Mouse (Mus musculus) limb, embryonic 11.5 days (tissue): ENCODE measurements around the gene Spryd3. TPM values are rescaled to one million over a fixed set of nuclear protein-coding genes. Genes with fewer than 3 reads are reported as not detected.
"Not testable (repeated sequence)": the region's sequence is repeated elsewhere in the genome, so short reads cannot be mapped to it uniquely, and the experiment has no call there.

Experiments used
- ATAC-seq: fragments of 200-750 bp; cut with Nextera tagmentation; 2 replicates; pipeline ENCODE4 v1.8.0; 2017; ENCODE audit warnings: low read depth; ENCODE audit not compliant: insufficient number of reproducible peaks, low FRiP score, low TSS enrichment
- DNase-seq: peaks from one replicate; pipeline ENCODE4 v3.0.0-alpha.2; 2015; ENCODE audit warnings: low spot score
- H3K27ac ChIP-seq: fragments of 300-500 bp; sonication (generic); replicated peaks from 2 replicates; pipeline ENCODE4 v1.5.1; 2014; ENCODE audit warnings: low read depth, mild to moderate bottlenecking, low read length
- H3K27me3 ChIP-seq: fragments of 300-500 bp; sonication (generic); 2 replicates; pipeline ENCODE4 v1.6.1; 2014; ENCODE audit warnings: mild to moderate bottlenecking, low read length, mixed read lengths; ENCODE audit not compliant: control insufficient read depth, insufficient read depth
- H3K36me3 ChIP-seq: fragments of 300-500 bp; sonication (generic); 2 replicates; pipeline ENCODE4 v1.6.1; 2014; ENCODE audit warnings: mild to moderate bottlenecking, low read length, moderate library complexity, mixed read lengths; ENCODE audit not compliant: control insufficient read depth, insufficient read depth
- H3K4me1 ChIP-seq: fragments of 300-500 bp; sonication (generic); 2 replicates; pipeline ENCODE4 v1.6.1; 2014; ENCODE audit warnings: low read length, mixed read lengths; ENCODE audit not compliant: control insufficient read depth, insufficient read depth
- H3K4me2 ChIP-seq: fragments of 300-500 bp; sonication (generic); 2 replicates; pipeline ENCODE4 v1.6.1; 2014; ENCODE audit warnings: low read depth, mild to moderate bottlenecking, moderate library complexity; ENCODE audit not compliant: severe bottlenecking
- H3K4me3 ChIP-seq: fragments of 300-500 bp; sonication (generic); 2 replicates; pipeline ENCODE4 v1.5.1; 2014; ENCODE audit warnings: low read depth, low read length
- H3K9ac ChIP-seq: fragments of 300-500 bp; sonication (generic); 2 replicates; pipeline ENCODE4 v1.6.1; 2014; ENCODE audit warnings: mild to moderate bottlenecking, low read length
- H3K9me3 ChIP-seq: fragments of 300-500 bp; sonication (generic); 2 replicates; pipeline ENCODE4 v1.6.1; 2016; ENCODE audit warnings: low read length; ENCODE audit not compliant: control insufficient read depth
- WGBS: fragments of 180-500 bp; shearing (Covaris S2); extraction: QIAGEN DNeasy Blood & Tissue Kit; methylation state at CpG from one replicate; pipeline ENCODE4 v1.1.7; 2014; 5-methylcytosine and 5-hydroxymethylcytosine counted together
- polyA plus RNA-seq: library from polyadenylated mRNA; unstranded; fragments of >200 nt; fragmentation: Nextera tagmentation; extraction: Ambion mirVana; gene quantifications from 2 replicates; pipeline ENCODE4 v1.2.1, GENCODE M21; 2014

Gene Spryd3
- polyA plus RNA-seq, 1 experiment from 2014 or later = 7.2 TPM

GRCm38 (mm10) chr15:102092222-102092621 is 43.8 kb downstream of the Spryd3 start:
- no peak overlapping the region for H3K9ac ChIP-seq

DNA sequence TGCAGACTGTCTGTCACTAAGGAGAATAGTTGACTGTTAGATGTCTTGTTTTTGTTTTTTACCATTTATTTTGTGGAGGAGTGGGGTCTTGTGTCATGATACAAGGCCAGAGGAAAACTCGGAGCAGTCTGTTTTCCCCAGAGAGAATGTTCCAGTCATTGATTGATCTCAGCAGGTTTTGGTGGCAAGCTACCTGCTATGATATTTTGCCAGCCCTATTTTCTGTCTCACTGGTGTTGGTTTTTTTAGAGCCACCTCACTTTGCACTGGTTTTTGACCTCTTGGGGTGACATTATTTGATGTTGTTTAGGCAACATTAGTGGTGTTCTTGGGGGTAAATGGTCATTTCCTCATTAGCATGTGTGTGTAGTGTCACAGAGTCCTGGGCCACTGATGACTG is 44.3 kb downstream of the Spryd3 start:
- peaks cover 57% of the 10 kb centered on the region for H3K36me3 ChIP-seq
- no peak overlapping the region for H3K9ac ChIP-seq
- no peaks in the 10 kb centered on the region for H3K4me1 ChIP-seq
- no peaks in the 10 kb centered on the region for H3K27me3 ChIP-seq
- DNase-seq = no peak
- WGBS = 79% methylated on average over 1 of the region's 1 CpGs
- H3K9me3 ChIP-seq = no peaks in the 10 kb centered on the region
- H3K27ac ChIP-seq = no peak overlapping the region
- H3K4me2 ChIP-seq = no peak overlapping the region
- ATAC-seq = no peak
- H3K4me3 ChIP-seq = no peak overlapping the region

More at GRCm38 (mm10) chr15:102092222-102092621, 43.8 kb downstream of the Spryd3 start:
- peaks cover 54% of the 10 kb centered on the region for H3K36me3 ChIP-seq
- H3K4me1 ChIP-seq = no peaks in the 10 kb centered on the region
- 91% methylated on average over 4 of the region's 4 CpGs for WGBS
- H3K4me2 ChIP-seq = no peak overlapping the region
- DNase-seq = no peak
- no peaks in the 10 kb centered on the region for H3K27me3 ChIP-seq
- H3K9me3 ChIP-seq = no peaks in the 10 kb centered on the region
- H3K4me3 ChIP-seq = no peak overlapping the region
- no peak overlapping the region for H3K27ac ChIP-seq
- no peak for ATAC-seq

DNA sequence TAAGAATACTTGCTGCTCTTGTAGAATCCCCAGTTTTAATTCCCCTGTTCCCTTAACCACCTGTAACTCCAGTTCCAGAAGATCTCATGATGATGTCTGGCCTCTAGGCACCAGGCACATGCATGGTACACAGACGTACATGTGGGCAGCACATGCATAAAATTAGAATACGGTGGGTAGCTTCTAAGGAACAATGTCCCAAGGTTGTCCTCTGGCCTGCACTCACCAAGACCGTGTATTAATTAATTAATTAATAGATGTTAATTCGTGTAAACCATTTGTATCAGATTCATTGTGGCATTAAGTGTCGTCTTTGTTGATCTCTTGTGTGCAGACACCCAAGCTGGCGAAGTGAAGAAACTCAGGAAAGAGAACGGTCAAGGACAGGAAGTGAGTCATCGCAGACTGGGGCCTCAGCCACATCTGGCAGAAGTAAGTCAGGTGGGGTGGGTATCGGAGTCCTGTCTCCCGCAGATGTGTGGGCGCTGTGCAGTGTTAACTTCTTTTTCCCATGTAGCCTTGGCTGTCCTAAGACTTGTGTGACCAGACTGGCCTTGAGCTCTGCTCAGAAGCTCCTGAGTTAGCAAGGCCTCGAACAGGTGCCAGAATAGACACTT is 44.9 kb downstream of the Spryd3 start:
- no peaks in the 10 kb centered on the region for H3K9me3 ChIP-seq
- H3K36me3 ChIP-seq = peaks cover 55% of the 10 kb centered on the region
- H3K27me3 ChIP-seq = no peaks in the 10 kb centered on the region
- no peak overlapping the region for H3K9ac ChIP-seq
- H3K4me3 ChIP-seq = no peak overlapping the region
- no peak for ATAC-seq
- no peak for DNase-seq
- no peak overlapping the region for H3K4me2 ChIP-seq
- no peaks in the 10 kb centered on the region for H3K4me1 ChIP-seq
- no peak overlapping the region for H3K27ac ChIP-seq
- 84% methylated on average over 12 of the region's 12 CpGs for WGBS

DNA sequence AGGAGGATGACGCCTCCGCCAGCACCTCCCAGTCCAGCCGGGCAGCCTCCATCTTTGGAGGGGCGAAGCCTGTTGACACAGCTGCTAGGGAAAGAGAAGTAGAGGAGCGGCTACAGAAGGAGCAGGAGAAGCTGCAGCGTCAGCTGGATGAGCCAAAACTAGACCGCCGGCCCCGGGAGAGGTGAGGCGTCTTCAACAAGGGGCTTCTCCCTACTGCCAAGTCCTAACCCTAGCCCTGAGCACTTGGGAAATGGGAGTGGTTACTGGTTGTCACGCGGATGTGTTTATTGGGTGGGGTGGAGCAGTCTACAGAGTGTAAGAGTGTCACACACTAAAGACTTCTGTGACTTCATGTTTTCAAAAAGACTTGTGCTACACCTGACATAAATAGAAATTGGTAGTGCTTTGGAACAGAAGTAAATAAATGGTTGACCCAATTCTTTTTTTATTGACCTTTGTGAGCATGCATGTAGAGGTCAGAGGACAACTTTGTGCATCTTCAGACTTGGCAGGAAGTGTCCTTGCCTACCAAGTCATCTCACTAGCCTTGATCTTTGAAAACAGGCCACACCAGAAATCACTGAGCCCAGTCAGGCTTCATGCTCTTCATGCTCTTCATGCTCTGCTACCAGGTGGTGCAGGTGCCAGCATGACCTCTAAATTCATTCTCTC is 46.0 kb downstream of the Spryd3 start:
- H3K36me3 ChIP-seq = peaks cover 48% of the 10 kb centered on the region
- H3K9ac ChIP-seq = no peak overlapping the region
- no peak for DNase-seq
- ATAC-seq = no peak
- no peak overlapping the region for H3K27ac ChIP-seq
- H3K9me3 ChIP-seq = no peaks in the 10 kb centered on the region
- no peak overlapping the region for H3K4me3 ChIP-seq
- no peaks in the 10 kb centered on the region for H3K4me1 ChIP-seq
- H3K27me3 ChIP-seq = no peaks in the 10 kb centered on the region
- no peak overlapping the region for H3K4me2 ChIP-seq
- WGBS = 88% methylated on average over 12 of the region's 12 CpGs

DNA sequence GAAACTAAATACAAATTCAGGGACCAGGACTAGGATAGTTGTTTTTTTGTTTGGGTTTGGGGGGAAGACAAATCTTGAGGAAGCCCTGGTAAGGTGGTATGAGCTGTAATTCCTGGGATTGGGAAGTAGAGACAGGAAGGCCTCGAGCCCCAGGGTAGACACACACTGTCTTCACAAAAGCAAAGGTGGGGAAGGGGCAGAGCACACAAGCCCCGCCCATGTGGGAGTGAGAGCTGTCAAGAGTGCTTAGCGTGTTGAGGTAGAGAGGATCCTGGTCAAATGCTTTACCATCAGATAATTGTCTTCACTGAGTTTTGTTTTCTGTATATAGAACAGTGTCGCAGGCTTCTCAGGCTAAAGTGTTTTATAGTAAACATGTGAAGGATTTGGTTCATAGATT is 53.0 kb downstream of the Spryd3 start:
- Histone ChIP-seq H3K4me1 (no peaks in the 10 kb centered on the region), H3K36me3 (peaks cover 17% of the 10 kb centered on the region), H3K9ac (no peak overlapping the region), H3K4me3 (no peak overlapping the region), H3K27me3 (no peaks in the 10 kb centered on the region), H3K27ac (no peak overlapping the region), H3K9me3 (no peaks in the 10 kb centered on the region), H3K4me2 (no peak overlapping the region)
- 90% methylated on average over 4 of the region's 4 CpGs for WGBS
- ATAC-seq (no peak), DNase-seq (no peak)

DNA sequence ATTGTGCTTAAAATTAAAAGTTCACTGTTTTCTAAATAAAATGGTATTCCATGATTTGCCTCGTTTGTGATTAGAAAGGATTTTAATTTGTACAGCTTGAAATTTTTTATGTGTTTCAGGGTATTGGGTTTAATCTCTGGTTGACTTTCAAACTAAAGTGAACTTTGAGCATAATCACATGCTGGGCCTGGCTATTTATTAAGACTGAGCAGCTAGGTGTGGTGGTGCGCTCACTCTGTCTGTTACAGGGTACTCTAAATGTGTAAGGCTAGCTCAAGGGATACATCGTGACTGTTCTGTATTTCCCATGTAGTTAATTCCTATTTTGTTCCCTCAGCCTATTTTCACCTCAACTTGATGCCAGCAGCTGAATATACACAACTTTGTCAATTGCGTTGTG is 53.9 kb downstream of the Spryd3 start:
- no peak for DNase-seq
- H3K27me3 ChIP-seq = no peaks in the 10 kb centered on the region
- ATAC-seq = no peak
- H3K9me3 ChIP-seq = no peaks in the 10 kb centered on the region
- H3K4me1 ChIP-seq = no peaks in the 10 kb centered on the region
- H3K27ac ChIP-seq = no peak overlapping the region
- H3K4me3 ChIP-seq = no peak overlapping the region
- 92% methylated on average over 4 of the region's 4 CpGs for WGBS
- peaks cover 17% of the 10 kb centered on the region for H3K36me3 ChIP-seq
- H3K4me2 ChIP-seq = no peak overlapping the region
- no peak overlapping the region for H3K9ac ChIP-seq

DNA sequence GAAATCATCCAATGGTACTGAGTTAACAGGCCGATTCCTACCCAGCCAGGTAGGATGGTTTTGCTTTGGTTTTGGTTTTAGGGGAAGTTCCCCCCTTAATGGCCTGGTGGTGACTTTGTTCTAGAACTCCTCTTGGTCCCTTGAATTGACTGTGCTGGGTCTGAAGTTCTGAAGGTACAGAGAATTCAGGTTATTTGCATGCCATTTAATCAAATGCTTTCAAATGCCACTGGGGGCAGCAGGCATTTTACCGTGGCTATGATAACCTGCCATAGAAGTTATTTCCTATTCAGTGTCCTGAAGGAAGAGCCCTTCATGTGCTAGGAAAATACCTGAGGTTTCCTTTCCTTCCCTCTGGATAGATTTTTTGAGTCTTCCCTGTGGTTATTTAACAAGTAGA is 55.6 kb downstream of the Spryd3 start:
- DNase-seq (no peak), ATAC-seq (no peak)
- 73% methylated on average over 2 of the region's 2 CpGs for WGBS
- peaks cover 12% of the 10 kb centered on the region for H3K36me3 ChIP-seq
- no peak overlapping the region for H3K9ac ChIP-seq
- H3K4me1 ChIP-seq = peaks cover 4% of the 10 kb centered on the region; the same call in 1 of the 2 replicates
- no peaks in the 10 kb centered on the region for H3K9me3 ChIP-seq
- H3K4me2 ChIP-seq = no peak overlapping the region
- no peak overlapping the region for H3K27ac ChIP-seq
- no peaks in the 10 kb centered on the region for H3K27me3 ChIP-seq
- no peak overlapping the region for H3K4me3 ChIP-seq

- ATAC-seq, H3K9ac ChIP-seq, H3K9me3 ChIP-seq, DNase-seq, H3K27me3 ChIP-seq, H3K27ac ChIP-seq, H3K36me3 ChIP-seq, H3K4me3 ChIP-seq, H3K4me2 ChIP-seq, H3K4me1 ChIP-seq: not testable (repeated sequence)
- WGBS = 83% methylated on average over 8 of the region's 8 CpGs
These were observed 56.1 kb downstream of the Spryd3 start for GRCm38 (mm10) chr15:102079924-102080323.
